Mouse (Mus musculus) myocyte (in vitro differentiated cells): ENCODE measurements around the gene Tada1.

Experiments used
- MAX ChIP-seq: IDR thresholded peaks from one replicate; pipeline ENCODE4 v1.6.1; 2011; ENCODE audit warnings: low read depth, mild to moderate bottlenecking, control low read depth
- POLR2A ChIP-seq: IDR thresholded peaks from one replicate; pipeline ENCODE4 v1.6.1; 2011; ENCODE audit warnings: low read depth, mild to moderate bottlenecking, control low read depth, moderate library complexity; ENCODE audit not compliant: insufficient read length

DNA sequence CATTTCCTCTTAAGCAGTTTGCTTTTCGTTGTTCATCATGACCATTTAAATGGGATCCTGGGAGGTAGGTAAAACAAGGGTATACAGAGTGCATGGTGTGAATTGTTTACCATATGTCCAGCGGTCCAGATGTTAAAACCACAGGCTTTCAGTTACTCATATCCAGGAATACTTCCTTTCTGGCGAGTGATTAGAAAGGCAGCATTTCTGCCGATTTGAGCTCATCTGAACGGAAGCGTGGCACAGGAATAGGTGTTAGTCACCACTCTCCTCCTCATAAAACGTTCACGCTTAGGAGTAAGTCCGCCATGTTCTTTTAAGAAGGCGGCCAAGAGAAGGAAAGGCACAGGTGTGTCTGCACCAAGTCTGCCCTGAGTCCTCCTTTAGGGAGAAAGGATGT lies 2.4 kb downstream of the Tada1 start:
- TF ChIP-seq MAX (no peak), POLR2A (no peak)
